Mouse (Mus musculus): Measurements from ENCODE around the gene Srd5a1.

Srd5a1 gene

DNA sequence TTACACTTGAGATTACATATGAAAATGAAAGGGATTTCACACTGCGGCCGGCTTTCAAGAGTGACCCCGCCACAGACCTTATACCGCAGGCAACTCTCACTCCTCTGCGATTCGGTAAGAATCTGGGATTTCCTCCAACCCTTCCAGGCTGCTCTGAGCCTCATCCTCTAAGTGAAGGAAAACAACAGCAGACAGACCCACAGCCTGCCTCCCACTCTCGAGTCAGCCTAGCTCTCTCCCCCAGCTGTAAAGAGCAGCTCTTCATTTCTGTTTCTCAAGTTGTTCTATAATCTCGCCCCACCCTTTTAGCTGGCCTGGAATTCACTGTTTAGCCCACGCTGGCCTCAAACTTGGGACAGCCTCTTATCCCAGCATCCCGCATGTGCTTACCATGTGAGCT is 69.5 kb downstream of the Srd5a1 start:
- DNase-seq (ENCODE audit: low spot score), result no peak

DNA sequence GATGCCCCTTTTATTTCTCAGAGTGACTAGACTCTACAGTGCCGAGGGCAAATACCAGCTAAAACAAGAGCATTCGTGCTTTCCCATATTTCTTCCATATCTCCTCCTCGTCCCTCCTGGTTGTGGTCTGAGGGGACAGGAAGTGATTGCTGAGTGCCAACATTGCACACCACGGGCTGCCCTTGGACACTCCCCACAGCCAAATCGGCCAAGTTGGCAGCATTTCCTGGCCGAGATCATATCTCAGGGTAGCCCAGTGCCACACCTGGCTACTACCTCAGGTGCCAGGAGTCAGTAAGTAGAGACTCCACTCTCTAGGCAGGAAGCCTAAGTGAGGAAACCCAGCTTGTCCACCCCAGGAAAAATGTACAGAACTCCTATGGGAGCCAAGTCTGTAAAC is 70.0 kb downstream of the Srd5a1 start:
- peak; percentile 29 for DNase-seq (ENCODE audit: low spot score)

DNA sequence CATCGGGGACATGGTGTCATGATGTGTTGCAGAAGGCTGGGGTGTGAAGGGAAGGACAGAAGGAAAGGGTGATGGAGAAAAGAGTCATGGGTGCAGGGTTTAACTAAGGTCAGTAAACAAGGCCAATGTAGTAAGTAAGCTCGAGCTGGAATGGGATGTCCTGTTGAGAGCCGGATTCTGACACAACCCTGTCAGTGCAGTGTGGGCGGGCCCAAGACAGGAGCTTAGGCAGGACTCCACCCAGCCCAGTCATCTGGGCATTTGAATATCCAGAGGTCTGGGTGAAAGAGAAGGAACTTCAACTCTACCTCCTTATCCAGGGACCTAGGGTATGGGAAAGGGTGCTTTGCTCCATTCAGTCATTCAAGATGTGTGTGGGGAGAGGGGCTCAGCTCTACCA is 72.9 kb downstream of the Srd5a1 start:
- DNase-seq (ENCODE audit: low spot score), result peak; percentile 50

DNA sequence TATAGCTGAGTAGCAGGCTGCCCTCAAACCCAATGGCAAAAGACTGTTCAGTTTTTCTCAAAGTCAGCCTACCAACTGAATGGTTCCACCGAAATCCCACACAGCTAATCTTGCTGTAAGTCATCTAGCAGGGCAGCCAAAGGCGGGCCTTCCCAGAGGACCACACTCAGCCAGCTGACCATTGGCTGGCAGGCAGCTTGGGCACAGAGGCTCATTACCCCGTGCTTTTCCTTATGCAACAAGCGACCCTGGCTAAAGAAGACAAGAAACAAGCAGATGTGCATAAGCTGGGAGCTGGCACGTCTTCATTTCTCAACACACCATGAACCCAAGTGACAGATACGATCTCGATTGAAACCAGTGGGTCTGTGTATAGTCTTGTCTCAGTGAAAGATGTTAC is 73.9 kb downstream of the Srd5a1 start:
- no peak for DNase-seq (ENCODE audit: low spot score)

DNA sequence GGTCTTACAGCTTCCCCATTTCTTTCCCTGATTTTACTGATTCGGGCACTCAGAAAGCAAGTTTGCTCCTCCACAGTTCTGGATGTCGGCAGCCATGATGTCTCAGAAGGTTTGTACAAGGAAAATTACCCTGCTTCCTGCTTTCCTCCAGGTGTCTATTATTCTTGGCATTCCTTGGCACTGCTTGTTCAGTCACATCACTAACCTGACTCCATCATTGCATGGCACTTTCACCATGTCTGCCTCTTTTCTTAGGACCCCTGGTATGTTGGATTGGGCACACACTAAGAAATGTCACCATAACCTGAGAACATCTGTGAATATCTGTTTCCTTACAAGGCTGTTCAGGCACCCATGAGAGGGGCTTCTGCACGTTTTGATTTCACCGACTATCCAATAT is 75.2 kb downstream of the Srd5a1 start:
- DNase-seq (ENCODE audit: low spot score), result no peak

DNA sequence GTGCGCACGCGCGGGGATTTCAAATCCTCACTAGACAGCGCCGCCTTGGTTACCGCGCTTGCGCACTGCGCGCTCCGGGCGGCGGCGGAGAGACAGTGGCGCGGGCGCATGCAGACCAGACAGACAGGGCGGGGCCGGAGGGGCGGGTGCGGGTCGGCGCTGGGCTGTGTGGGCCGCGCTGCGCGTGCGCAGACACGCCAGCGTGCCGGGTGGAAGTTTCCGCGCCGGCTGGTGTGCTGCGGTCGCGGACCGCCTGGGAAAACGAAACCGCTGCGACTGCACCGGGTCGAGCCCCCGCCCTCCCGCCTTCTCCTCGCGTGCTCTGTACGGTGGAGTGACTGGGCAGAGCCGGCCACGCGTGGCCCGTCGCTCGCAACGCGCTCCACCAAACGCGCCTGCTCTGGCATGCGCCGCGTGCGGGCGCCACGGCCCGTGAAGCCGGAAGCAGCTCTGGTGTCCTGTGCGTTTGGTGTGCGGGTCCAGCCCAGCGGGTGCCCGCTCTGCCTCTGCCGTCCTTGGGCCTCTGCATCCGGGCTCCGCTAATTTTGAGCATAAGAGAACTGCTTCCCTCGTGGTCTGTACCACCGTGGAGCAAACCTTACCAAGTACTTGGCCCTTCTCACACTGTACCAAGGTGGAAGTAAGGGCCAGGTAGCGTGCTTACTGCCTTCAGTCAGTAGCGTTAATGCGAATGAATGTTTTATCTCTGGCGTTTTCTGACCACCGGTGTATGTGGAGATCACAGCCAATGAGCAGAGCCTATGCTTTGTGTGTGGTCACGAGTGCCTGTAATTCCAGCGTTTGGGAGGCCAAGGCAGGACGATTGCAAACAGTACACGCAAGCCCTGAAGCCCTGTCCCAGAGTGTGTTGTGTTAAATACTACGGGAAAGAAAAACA is 76.3 kb downstream of the Srd5a1 start:
- peak; percentile 98 for DNase-seq (ENCODE audit: low spot score)

DNA sequence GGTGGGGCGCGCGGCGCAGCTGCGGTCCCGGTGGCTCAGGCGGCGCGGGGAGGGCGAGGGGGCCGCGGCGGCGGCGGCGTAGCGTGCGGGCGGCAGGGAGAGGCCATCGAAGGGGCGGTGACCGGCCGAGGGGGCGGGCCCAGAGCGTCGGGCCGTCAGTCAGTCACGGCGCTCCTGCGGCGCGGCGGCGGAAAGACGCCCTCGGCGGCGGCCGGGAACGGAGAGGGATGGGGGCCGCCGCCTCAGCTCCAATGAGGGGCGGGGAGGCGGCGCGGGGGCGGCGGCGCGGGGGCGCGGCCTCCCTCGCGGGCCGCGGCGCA is 76.9 kb downstream of the Srd5a1 start, which contains the start of gene Tent4a:
Gene Tent4a, minus strand, starts transcription at position 284 of the 320 bp plus-strand sequence.
- DNase-seq (ENCODE audit: low spot score), result no peak

DNA sequence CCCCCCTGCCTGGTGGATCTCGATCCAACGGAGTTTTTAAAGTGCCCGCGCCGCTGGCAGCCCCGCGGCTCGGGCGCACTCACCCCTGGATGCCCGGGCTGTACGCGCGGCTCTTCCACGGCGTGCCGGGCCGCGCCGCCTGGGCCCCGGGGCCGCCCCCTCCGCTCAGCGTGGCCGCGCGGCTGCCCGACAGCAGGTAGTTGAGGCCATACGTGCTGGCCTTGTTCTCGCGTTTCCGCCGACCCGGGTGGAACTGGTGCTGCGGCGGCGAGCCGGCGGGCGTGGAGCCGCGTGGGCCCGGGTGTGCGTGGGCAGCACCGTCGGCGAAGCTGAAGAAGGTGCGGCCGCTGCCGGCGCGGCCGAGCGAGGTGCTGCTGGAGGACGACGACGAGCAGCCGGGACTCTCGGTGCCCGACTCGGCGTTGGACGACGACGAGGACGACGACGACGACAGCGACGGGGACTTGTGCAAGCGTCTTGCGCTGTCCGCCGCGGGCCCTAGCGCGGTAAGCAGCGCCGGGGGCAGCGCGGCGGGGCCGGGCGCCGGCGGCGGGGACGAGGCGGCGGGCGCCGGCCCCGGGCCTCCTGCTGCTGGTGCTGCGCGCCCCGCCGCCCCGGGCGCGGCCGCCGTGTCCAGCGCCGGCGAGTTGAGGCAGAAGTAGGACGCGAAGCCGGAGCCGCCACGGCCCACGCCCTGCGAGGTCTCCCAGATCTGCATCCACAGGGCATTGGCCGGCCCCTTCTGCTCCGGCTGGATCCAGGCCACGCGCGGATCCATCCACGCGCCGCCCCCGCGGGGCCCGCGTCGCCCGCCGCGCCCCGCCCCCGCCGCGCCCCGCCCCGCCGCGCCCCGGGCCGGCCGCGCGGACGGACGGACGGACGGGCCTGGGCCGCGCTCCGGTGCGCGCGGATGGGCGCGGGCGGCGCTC is 77.6 kb downstream of the Srd5a1 start, which contains the start of gene Nsun2:
Gene Nsun2, plus strand, starts transcription at position 342 of the 929 bp plus-strand sequence.
- DNase-seq (ENCODE audit: low spot score), result peak; percentile 64

DNA sequence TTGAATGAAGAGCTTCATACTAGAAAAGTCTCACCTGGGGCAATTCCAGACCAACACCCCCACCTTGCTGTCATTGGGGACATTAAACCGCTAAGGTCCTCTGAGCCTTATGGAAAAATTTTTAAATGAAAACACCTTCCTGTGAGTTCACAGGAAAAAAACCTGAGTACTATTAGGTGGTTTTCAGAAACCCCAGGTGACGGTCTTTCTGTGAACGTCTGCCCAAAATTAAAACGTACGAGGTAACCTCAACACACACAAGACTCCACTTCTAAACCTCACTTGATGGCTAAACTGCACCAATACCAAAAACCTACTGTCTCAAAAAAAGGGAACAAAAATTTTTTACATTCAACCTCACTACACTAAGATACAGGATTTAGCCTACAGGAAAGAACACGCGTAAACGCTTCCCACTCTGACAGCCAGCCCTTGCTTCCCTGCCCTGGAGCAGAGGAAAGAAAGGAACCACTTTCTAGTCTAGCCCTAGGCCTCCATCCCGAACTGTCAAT is 78.3 kb downstream of the Srd5a1 start:
- no peak for DNase-seq (ENCODE audit: low spot score)

DNA sequence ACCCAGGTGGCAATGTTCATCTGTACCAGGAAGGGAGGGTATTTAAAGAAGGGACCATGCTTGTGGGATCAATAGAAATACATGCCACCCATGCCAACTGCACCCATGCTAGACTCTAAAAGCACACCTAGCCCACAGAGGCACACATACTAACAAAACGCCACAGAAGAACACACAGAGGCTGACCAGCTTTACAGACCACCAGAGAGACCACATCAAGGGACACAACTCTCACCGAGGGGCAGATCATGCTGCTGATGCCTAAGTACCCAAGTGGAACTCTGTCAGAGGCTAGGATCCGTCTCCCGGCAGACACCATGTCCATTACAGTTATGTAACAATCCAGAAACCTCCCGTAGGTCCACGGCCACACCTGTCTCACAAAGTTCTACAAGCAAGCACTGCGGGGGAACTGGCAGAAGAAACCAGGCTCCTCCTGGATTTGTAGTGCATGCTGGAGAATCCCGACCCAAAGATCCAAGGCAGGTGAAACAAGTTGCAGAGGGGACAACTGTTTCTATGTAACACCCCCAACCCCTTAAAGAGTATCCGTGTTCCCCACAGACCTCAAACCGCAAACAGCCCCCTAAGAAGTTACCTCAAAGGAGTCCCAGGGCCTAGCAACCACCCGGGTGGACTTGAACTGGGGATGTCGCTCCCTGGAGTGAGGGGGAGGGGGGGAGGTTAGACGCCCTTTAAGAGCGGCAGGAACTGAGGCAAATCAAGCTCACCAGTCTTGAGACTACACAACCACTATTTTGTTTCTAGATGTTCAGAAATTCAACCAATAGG is 78.9 kb downstream of the Srd5a1 start:
- no peak for DNase-seq (ENCODE audit: low spot score)

DNA sequence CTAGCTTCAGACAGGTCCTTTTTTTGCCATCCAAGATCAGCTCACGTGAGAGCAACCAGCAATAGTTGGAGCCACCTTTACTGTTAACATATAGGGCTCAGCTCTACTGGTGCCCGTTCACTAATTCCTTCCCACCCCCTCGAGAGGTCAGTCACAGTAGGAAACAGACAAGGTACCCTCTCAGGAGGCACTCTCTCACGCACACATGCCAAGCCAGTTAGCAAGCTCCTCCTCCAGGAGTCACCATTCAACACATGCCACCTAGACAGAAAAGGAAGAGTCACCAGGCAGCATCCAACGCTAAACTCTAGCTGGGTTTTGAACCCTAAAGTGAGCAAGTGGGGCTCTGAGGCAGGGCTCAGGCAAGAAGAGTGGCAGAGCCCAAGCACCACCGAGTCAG is 79.8 kb downstream of the Srd5a1 start:
- no peak for DNase-seq (ENCODE audit: low spot score)

DNA sequence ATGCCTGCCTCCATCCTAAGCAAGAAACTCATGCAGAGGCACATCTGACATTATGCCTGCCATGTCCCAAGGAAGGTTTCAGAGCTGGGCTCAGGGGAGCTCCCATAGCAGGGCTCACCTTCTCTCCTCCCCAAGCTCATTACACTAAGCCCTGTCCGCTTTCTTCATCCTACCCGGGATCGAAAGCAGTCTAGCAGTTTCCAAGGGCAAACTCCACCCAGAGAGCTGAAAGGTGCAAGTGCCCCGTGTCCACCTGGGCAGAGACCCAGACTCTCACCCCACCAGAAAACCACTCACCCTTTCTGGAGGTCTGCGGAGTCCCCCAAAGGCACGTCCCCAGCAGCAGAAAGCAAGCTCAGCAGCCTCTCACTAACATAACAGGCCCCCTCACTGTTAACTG is 80.3 kb downstream of the Srd5a1 start:
- no peak for DNase-seq (ENCODE audit: low spot score)

DNA sequence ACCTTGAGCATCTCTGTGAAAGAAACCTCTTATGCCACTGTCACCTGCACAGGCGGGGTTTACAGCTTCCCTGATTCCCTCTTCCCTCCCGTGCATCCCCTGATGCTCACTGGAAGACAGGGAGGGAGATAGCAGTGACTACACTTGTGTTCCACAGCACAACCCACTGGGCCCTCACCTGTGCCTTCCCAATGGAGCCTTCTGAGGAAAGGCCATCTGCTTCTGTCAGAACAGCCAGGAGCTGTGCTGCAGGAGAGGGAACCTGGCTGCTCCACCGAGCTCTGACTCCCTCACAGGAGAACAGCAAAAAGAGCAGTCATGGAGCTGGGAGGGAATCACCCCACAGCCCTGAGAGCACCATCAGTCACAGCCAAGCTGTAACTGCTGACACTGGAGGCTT is 81.1 kb downstream of the Srd5a1 start:
- DNase-seq (ENCODE audit: low spot score), result no peak

DNA sequence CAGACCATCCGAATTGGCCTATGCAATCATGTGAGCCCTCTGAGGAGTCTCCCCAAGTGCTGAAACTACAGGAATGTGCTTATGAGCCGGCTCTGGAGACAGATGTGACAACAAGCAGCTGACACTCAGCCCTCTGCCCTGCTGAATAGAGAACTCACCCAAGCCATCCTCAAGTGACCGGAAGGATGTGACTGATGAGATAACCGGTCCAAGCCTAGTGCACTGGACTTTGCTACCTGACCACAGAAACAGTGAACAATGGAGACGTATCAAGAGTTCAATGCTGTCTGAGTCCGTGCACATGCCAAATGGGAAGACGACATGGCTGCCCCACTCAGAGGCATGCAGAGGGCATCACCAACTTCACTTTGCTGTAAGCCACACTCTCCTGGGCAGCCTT is 82.7 kb downstream of the Srd5a1 start:
- no peak for DNase-seq (ENCODE audit: low spot score)

DNA sequence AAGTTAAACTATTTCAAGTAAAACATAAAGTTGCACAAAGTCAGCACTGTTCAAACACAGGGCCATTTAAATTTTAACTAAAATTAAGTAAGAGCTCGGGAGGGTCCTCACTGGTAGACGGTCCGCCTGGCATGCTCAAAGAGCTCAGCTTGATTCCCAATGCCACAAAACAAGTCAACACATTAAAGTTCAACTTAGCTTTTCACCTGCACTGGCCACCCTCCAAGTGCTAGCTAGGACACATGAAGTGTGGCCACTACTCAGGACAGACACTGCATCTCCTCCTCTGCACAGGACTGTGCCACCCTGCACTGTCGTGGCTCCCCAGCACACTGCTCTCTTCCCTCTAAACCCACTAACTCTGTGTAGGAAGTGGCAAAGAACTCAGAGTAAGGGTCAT is 85.4 kb downstream of the Srd5a1 start:
- DNase-seq (ENCODE audit: low spot score), result no peak

DNA sequence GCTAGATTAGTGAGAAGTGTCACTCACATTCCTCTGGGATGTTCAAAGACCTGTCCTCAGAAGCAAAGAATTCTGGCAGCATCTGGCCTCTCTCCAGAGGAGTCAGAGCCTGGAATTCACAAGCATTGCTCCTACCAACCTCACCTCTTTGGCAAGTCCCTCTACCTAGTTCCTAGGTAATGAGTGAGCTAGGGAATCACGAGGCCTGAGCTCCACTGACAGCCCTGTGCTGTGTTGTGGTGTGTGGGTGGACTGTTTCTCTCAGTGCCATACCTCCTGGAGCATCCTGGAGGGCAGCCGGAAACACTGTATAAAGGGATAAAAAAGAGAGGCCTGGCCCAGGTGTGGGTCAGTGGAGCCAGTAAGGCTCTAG is 87.1 kb downstream of the Srd5a1 start:
- no peak for DNase-seq (ENCODE audit: low spot score)

Data from urinary bladder, postnatal 14 days (tissue).